Mouse (Mus musculus): ENCODE measurements around the gene Cklf.
"Not testable (repeated sequence)": the region's sequence is repeated elsewhere in the genome, so short reads cannot be mapped to it uniquely, and the experiment has no call there.

Gene Cklf

GRCm38 (mm10) chr8:104250439-104251367 is at the start of gene Cklf:
TSS of gene Cklf (plus strand) at chr8:104250861.
- peak; percentile 96 for DNase-seq (ENCODE audit: low spot score)

GRCm38 (mm10) chr8:104201622-104202021 is 49.0 kb upstream of the Cklf start:
- no peak for DNase-seq (ENCODE audit: low spot score)

GRCm38 (mm10) chr8:104202320-104202719 is 48.3 kb upstream of the Cklf start:
- no peak for DNase-seq (ENCODE audit: low spot score)

- no peak for DNase-seq (ENCODE audit: low spot score)
Measured at GRCm38 (mm10) chr8:104205292-104205691, 45.4 kb upstream of the Cklf start.

GRCm38 (mm10) chr8:104217601-104218000 is 33.1 kb upstream of the Cklf start:
- no peak for DNase-seq (ENCODE audit: low spot score)

DNA sequence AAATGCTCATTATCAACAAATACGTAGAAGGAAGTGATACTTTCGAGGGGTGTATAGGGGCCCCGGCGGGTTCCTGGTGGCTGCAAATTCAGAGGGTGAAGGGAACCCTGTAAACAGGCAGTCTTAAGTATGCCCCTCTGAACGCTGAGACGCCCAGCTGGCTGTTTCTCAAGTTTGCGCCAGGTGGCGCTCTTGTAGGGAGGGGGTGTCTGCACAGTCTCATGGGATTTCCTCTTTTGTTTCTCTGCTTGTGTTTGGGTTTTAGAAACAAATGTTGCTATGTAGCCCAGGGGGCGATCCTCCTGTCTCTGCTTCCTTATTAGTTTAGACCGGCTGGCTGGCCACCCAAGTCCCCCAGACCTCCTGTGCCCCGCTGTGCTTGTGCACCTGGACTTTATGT is 31.6 kb upstream of the Cklf start:
- DNase-seq (ENCODE audit: low spot score) = peak; percentile 71

- peak; percentile 89 for DNase-seq (ENCODE audit: low spot score)
Measured at GRCm38 (mm10) chr8:104219806-104220205, 30.9 kb upstream of the Cklf start.

- DNase-seq (ENCODE audit: low spot score) = no peak
Measured at GRCm38 (mm10) chr8:104227048-104227447, 23.6 kb upstream of the Cklf start.

DNA sequence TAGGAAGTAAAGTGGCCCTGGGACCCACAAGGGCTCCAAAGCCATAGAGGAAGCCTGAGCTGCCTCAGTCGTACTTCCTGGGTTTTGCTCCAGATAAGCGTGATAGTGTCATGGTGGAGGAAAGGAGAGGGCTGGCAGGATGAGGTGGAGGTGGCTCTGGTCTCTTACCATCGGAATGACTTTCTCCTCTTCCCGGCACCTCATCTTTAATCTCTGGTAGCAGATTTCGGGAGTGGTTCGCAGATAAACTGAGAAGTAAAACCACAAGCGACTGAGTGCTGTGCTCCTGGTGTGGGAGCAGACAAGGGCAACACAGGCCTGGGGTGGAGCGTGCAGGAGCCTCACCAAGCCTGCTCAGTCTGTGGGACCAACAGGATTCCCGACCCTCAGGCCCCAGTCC is 20.3 kb upstream of the Cklf start:
- DNase-seq (ENCODE audit: low spot score) = no peak

DNA sequence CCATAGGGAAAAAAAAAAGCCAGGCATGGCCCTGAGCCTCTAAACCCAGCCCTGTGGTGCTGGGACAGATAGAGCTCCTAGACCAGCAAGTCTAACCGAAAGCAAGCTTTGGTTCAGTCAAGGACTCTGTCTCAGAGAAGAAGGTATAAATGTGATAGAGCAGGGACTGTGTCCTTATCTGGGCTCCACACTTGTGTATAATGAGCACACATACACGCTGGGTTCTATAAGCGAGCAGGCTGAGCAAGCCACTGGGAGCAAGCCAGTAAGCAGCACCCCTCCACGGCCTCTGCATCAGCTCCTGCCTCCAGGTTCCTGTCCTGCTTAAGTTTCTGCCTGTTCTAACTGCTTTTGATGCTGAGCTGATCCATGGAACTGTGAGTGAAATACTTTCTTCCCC is 18.6 kb upstream of the Cklf start:
- no peak for DNase-seq (ENCODE audit: low spot score)

DNA sequence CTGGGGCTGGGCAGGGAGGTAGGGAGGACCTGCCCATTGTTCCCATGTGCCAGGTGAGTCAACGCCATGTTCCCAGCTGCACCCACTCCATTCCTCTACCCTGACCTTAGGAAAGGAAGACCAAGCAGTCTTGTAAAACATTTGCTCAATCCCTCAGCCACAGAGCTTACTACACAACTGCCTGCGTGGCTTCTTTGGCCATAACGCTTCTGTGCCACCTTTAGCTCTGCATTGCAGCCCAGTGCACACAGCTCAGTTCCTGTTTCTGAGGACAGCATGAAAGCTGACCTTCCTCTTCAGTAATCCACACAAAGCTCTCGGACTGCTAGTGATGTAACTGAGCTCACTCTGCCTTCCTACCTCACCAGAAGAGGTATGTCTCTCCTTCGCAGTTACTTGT is 17.7 kb upstream of the Cklf start:
- no peak for DNase-seq (ENCODE audit: low spot score)

DNA sequence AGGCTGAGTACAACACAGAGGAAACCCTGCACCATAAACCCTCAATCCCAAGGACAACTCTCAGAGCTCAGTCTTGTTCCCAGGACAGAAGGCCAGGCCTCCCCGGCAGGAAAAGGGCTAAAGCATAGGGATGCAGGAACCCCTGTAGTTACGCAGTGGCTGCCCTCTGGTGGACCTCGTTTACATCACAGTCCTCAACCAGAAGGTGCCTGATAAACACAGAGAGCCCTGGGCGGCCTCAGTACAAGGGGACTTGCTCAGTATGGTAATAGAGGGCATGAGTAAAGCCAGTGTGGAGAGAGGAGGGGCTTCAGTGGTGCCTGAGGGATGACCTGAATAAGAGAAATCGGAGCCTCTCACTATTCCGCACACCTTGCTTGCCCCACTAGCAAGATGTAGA is 16.1 kb upstream of the Cklf start:
- DNase-seq (ENCODE audit: low spot score) = peak; percentile 43

GRCm38 (mm10) chr8:104239418-104239861 is 11.2 kb upstream of the Cklf start:
- no peak for DNase-seq (ENCODE audit: low spot score)

GRCm38 (mm10) chr8:104242038-104242644 is 8.5 kb upstream of the Cklf start:
- DNase-seq (ENCODE audit: low spot score) = no peak

GRCm38 (mm10) chr8:104246621-104247020 is 4.0 kb upstream of the Cklf start:
- no peak for DNase-seq (ENCODE audit: low spot score)

GRCm38 (mm10) chr8:104247054-104247907 is 3.4 kb upstream of the Cklf start:
- no peak for DNase-seq (ENCODE audit: low spot score)

DNA sequence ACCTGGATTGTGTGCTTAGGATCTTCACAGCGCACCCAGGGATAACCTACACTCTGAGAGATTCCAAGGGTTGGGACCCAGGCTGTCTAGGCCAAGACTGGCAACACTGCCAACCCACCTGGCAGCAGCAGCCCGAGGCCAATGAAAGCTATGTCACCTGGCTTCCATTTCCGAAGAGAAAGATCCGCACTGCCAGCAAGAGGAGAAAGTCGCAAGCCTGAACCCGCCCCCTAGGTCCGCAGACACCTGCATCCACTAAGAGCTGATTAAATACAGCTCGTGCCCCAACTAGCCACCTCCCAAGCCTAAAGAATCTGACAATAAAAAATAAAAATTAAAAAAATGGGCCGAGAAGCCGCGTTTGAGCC is 2.8 kb upstream of the Cklf start:
- DNase-seq (ENCODE audit: low spot score) = no peak

DNA sequence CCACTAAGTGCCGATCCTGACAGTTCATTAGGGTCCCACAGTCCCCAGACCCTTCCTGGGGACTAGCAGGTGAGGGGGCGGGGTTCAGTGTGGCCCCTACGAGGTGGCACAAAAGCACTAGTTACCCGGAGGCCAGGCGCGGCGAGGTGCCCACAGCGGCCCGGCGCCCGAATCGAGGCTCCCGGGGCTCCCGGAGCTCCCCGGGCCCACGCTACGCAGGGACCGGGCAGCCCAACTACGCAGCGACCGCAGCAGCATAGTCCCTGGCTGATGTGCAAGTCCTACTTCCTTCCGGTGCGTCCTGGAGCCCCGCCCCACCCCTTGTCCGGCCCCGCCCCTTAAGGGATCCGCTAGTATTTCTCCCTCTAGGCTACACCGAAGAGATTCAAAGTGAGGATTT is 2.4 kb upstream of the Cklf start, which contains the start of gene Tk2:
Gene Tk2 (minus strand): TSS at position 283 of the 400 bp plus-strand sequence.
- DNase-seq (ENCODE audit: low spot score) = peak; percentile 82

GRCm38 (mm10) chr8:104249442-104249996 is 1.1 kb upstream of the Cklf start:
- DNase-seq (ENCODE audit: low spot score) = no peak

GRCm38 (mm10) chr8:104251461-104251860 is 800 bp downstream of the Cklf start:
- DNase-seq (ENCODE audit: low spot score) = peak; percentile 30

DNA sequence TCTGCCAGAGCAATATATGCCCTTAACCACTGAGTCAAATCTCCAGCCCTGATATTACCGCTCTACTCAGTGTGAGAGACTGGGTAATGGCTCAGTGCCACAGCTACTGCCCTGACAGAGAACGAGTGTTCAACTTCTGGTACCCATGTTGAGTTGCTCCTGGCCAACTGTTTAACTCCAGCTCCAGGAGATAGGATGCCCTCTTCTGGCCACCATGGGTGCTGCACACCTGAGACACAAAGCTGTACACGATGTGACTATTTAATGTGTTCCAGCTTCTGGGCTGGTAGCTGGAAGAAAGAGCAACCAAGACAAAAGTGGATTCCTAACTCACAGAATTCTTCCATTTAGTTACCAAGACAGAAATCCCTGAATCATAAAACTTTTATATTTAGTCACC is 2.4 kb downstream of the Cklf start:
- DNase-seq (ENCODE audit: low spot score) = peak; percentile 15

- DNase-seq (ENCODE audit: low spot score) = not testable (repeated sequence)
Measured at GRCm38 (mm10) chr8:104261802-104262201, 11.1 kb downstream of the Cklf start.

All from retina, embryonic 14.5 days (tissue).